Mouse (Mus musculus) midbrain, postnatal 0 days (tissue): ENCODE data around the gene Pms2. TPM values are rescaled to one million over a fixed set of nuclear protein-coding genes. Genes with fewer than 3 reads are reported as not detected.

Source experiments
- ATAC-seq: fragments of 200-750 bp; cut with Nextera tagmentation; 2 replicates; pipeline ENCODE4 v1.8.0; 2017; ENCODE audit warnings: moderate number of reproducible peaks, mild to moderate bottlenecking, moderate TSS enrichment, moderate library complexity; ENCODE audit not compliant: low FRiP score
- DNase-seq: peaks from one replicate; pipeline ENCODE4 v3.0.0-alpha.2; 2015; ENCODE audit warnings: low spot score
- H3K27ac ChIP-seq: fragments of 300-500 bp; sonication (generic); 2 replicates; pipeline ENCODE4 v1.5.1; 2014; ENCODE audit warnings: low read depth, mild to moderate bottlenecking, low read length, mixed read lengths
- H3K27me3 ChIP-seq: fragments of 300-500 bp; sonication (generic); 2 replicates; pipeline ENCODE4 v1.6.1; 2014; ENCODE audit warnings: low read length, control low read depth, mixed read lengths; ENCODE audit not compliant: insufficient read depth
- H3K36me3 ChIP-seq: fragments of 300-500 bp; sonication (generic); 2 replicates; pipeline ENCODE4 v1.6.1; 2014; ENCODE audit warnings: low read length, control low read depth, mixed read lengths; ENCODE audit not compliant: insufficient read depth
- H3K4me1 ChIP-seq: fragments of 300-500 bp; sonication (generic); 2 replicates; pipeline ENCODE4 v1.6.1; 2014; ENCODE audit warnings: mild to moderate bottlenecking, control low read depth, antibody characterized with exemption, low read length, mixed read lengths; ENCODE audit not compliant: insufficient read depth
- H3K4me2 ChIP-seq: fragments of 300-500 bp; sonication (generic); 2 replicates; pipeline ENCODE4 v1.6.1; 2014; ENCODE audit warnings: low read depth, mild to moderate bottlenecking, low read length, mixed read lengths; ENCODE audit not compliant: poor library complexity, severe bottlenecking
- H3K4me3 ChIP-seq: fragments of 300-500 bp; sonication (generic); 2 replicates; pipeline ENCODE4 v1.5.1; 2014; ENCODE audit warnings: low read depth, mild to moderate bottlenecking, low read length, moderate library complexity
- H3K9ac ChIP-seq: fragments of 300-500 bp; sonication (generic); replicated peaks from 2 replicates; pipeline ENCODE4 v1.6.1; 2014; ENCODE audit warnings: mild to moderate bottlenecking, low read length, moderate library complexity, mixed read lengths; ENCODE audit not compliant: poor library complexity, severe bottlenecking
- H3K9me3 ChIP-seq: fragments of 300-500 bp; sonication (generic); 2 replicates; pipeline ENCODE4 v1.6.1; 2016; ENCODE audit warnings: low read length, control low read depth
- CTCF ChIP-seq: IDR thresholded peaks from 2 replicates; pipeline ENCODE4 v1.5.1; 2016; ENCODE audit warnings: antibody characterized with exemption, mild to moderate bottlenecking
- WGBS: fragments of 180-500 bp; shearing (Covaris S2); extraction: QIAGEN DNeasy Blood & Tissue Kit; methylation state at CpG from one replicate; pipeline ENCODE4 v1.1.7; 2014; 5-methylcytosine and 5-hydroxymethylcytosine counted together
- polyA plus RNA-seq: library from polyadenylated mRNA; unstranded; fragments of >200 nt; fragmentation: Nextera tagmentation; extraction: Ambion mirVana; gene quantifications from 2 replicates; pipeline ENCODE4 v1.2.1, GENCODE M21; 2015
- total RNA-seq: library from RNA; depleted of rRNA; stranded (reverse); fragments of >200 nt; gene quantifications from 2 replicates; pipeline ENCODE4 v1.2.3, GENCODE M21; 2014

Gene Pms2
- total and polyA plus RNA-seq, 2 experiments from 2014 or later = 14.0 to 24.8 TPM

GRCm38 (mm10) chr5:143936156-143936555 is 26.4 kb downstream of the Pms2 start:
- H3K4me1 ChIP-seq = no peaks in the 10 kb centered on the region; the same call in 1 of the 2 replicates
- H3K9ac ChIP-seq = no peak overlapping the region
- H3K9me3 ChIP-seq = no peaks in the 10 kb centered on the region
- H3K27ac ChIP-seq = no peak overlapping the region
- no peaks in the 10 kb centered on the region for H3K27me3 ChIP-seq
- no peak overlapping the region for H3K4me2 ChIP-seq
- WGBS = 88% methylated on average over 9 of the region's 9 CpGs
- ATAC-seq (no peak), DNase-seq (no peak)
- TF ChIP-seq CTCF = no peak
- no peak overlapping the region for H3K4me3 ChIP-seq
- H3K36me3 ChIP-seq = peaks cover 3% of the 10 kb centered on the region; the same call in 1 of the 2 replicates

GRCm38 (mm10) chr5:143941588-143941987 is 31.8 kb downstream of the Pms2 start:
- no peak for TF ChIP-seq CTCF
- H3K9ac ChIP-seq = no peak overlapping the region
- no peak overlapping the region for H3K27ac ChIP-seq
- no peaks in the 10 kb centered on the region for H3K4me1 ChIP-seq
- ATAC-seq (no peak), DNase-seq (no peak)
- H3K4me3 ChIP-seq = no peak overlapping the region
- no peaks in the 10 kb centered on the region for H3K27me3 ChIP-seq
- 30% methylated on average over 10 of the region's 10 CpGs for WGBS
- no peaks in the 10 kb centered on the region for H3K9me3 ChIP-seq
- 0 out of 2 replicates have a peak, but pooled peaks cover 3% of the 10 kb centered on the region for H3K36me3 ChIP-seq
- H3K4me2 ChIP-seq = no peak overlapping the region

DNA sequence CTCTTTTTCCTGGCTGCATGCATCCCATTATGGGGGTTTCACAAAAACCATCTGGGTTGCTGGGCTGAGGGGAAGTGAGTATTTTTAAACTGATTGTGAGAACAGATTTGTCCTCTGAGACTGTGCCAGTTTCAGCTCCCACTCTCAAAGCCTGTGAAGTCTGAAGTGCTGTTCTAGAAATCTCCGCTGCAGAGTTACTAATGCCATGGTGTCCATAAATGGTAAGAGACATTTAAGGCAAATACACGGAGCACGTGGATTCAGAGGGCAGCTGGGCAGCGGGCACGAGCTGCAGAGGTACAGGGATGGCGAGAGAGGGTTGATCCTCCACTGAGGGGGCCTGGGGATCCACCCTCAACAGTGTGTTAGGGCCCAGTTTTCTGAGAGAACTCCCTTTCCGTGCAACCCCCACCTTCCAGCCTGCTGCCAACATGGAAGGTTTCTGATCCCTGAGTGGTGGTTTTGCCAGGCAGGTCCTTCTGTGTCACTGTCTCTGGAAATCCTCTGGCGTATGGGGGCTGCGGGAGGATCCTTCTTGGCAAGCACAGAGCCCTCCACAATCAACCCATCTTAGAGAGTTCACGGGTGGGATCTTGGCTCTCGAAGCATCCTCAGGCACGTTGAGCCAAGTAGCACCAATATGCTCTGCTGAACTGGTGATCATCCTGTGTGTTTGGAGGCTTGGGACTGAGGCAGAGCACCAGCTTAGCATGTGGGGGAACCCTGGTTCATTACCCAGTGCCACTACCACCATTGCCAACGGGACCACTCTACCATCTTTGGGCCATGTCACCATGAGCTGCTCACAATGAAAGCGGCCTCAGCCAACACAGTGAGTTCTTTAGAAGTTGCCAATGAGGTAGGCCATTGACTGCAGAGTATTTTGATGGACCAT is 33.7 kb downstream of the Pms2 start:
- Histone ChIP-seq H3K4me1 (no peaks in the 10 kb centered on the region), H3K9me3 (no peaks in the 10 kb centered on the region), H3K4me2 (no peak overlapping the region), H3K9ac (no peak overlapping the region), H3K27me3 (no peaks in the 10 kb centered on the region), H3K4me3 (no peak overlapping the region), H3K27ac (no peak overlapping the region), H3K36me3 (0 out of 2 replicates have a peak, but pooled peaks cover 3% of the 10 kb centered on the region)
- ATAC-seq (no peak), DNase-seq (no peak)
- no peak for TF ChIP-seq CTCF
- WGBS = 85% methylated on average over 14 of the region's 14 CpGs

- Histone ChIP-seq H3K27ac (no peak overlapping the region), H3K4me1 (no peaks in the 10 kb centered on the region), H3K9ac (no peak overlapping the region), H3K4me2 (no peak overlapping the region), H3K36me3 (0 out of 2 replicates have a peak, but pooled peaks cover 3% of the 10 kb centered on the region), H3K4me3 (no peak overlapping the region), H3K9me3 (no peaks in the 10 kb centered on the region), H3K27me3 (no peaks in the 10 kb centered on the region)
- TF ChIP-seq CTCF = no peak
- DNase-seq = no peak
- 91% methylated on average over 12 of the region's 12 CpGs for WGBS
- ATAC-seq = no peak
Measured at GRCm38 (mm10) chr5:143948361-143948760, 38.6 kb downstream of the Pms2 start.

- Histone ChIP-seq H3K4me3 (no peak overlapping the region), H3K9ac (no peak overlapping the region), H3K9me3 (no peaks in the 10 kb centered on the region), H3K27me3 (no peaks in the 10 kb centered on the region), H3K4me1 (no peaks in the 10 kb centered on the region), H3K27ac (no peak overlapping the region), H3K4me2 (no peak overlapping the region), H3K36me3 (no peaks in the 10 kb centered on the region)
- no peak for TF ChIP-seq CTCF
- DNase-seq (no peak), ATAC-seq (no peak)
- 41% methylated on average over 5 of the region's 5 CpGs for WGBS
Measured at GRCm38 (mm10) chr5:143950016-143950415, 40.3 kb downstream of the Pms2 start.

- H3K9ac ChIP-seq = no peak overlapping the region
Measured at GRCm38 (mm10) chr5:143957101-143957500, 47.3 kb downstream of the Pms2 start.

More at GRCm38 (mm10) chr5:143957101-143957500, 47.3 kb downstream of the Pms2 start:
- H3K4me2 ChIP-seq = no peak overlapping the region
- H3K4me1 ChIP-seq = no peaks in the 10 kb centered on the region
- H3K27me3 ChIP-seq = no peaks in the 10 kb centered on the region
- H3K27ac ChIP-seq = no peak overlapping the region
- no peaks in the 10 kb centered on the region for H3K9me3 ChIP-seq
- no peak overlapping the region for H3K4me3 ChIP-seq
- peaks cover 9% of the 10 kb centered on the region; the same call in 1 of the 2 replicates for H3K36me3 ChIP-seq
- DNase-seq (no peak), ATAC-seq (no peak)
- WGBS = 92% methylated on average over 6 of the region's 6 CpGs
- no peak for TF ChIP-seq CTCF
